Mouse (Mus musculus): ENCODE measurements at regions not wholly inside any gene's neighbourhood (a gene's known extent, or its start where the extent isn't known, plus 50 kb on each side); places are given as distances from the start of the nearest gene placed in this dataset.

DNA sequence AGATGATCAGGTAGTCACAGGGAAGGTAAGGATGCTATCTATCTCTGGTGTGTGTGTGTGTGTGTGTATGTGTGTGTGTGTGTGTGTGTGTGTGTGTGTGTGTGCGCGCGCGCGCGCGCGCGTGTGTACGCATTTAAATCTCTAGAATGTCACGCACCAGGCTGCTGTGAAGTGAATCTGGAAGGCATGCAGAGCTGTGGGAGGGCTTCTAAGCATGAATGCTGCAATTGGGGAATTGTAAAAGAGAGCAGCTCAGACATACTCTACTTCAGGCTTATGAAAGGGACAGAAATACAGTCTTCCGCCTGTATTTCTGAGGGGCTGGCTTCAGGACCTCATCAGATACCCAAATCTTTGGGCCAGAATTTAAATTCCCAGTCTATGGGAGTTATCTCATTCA lies 114.2 kb upstream of the Foxa2 start:
- Histone ChIP-seq H3K4me3 (ENCODE audit: low read depth, low read length) (no peak overlapping the region), H3K27ac (ENCODE audit: low read depth, low read length) (no peak overlapping the region), H3K9me3 (ENCODE audit: control insufficient read depth, low read length) (no peaks in the 10 kb centered on the region), H3K4me2 (no peak overlapping the region), H3K4me1 (replicated peaks; ENCODE audit: control insufficient read depth, insufficient read depth, low read length) (no peaks in the 10 kb centered on the region), H3K9ac (ENCODE audit: low read depth, low read length) (no peak overlapping the region), H3K36me3 (ENCODE audit: control insufficient read depth, insufficient read depth, low read length) (no peaks in the 10 kb centered on the region), H3K27me3 (replicated peaks; ENCODE audit: control insufficient read depth, insufficient read depth, low read length) (no peaks in the 10 kb centered on the region)
- no peak for ATAC-seq (replicated peaks; ENCODE audit: low FRiP score)
- DNase-seq (ENCODE audit: low spot score) = no peak
- WGBS = 95% methylated on average over 11 of the region's 12 CpGs

DNA sequence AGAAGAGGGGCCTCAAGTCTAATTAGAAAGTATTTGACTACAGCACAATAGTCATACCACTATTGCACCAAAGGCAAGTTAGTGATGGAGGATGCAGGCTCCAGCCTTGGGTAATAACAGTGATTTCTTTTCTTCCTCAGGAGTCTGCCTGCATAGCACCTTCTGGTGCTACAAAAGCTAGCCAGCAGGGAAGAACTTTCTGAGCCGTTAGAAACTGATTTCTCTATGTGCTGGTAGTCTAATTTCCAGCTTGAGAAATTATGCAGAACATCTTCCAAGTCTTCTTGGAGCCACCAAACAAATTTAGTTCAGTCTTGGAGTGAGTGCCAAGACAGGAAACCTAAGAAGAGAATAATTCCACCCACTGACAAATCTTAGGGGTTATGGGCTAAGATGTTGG lies 115.2 kb upstream of the Foxa2 start:
- DNase-seq (ENCODE audit: low spot score) (no peak), ATAC-seq (replicated peaks; ENCODE audit: low FRiP score) (no peak)
- WGBS = 74% methylated on average over 1 of the region's 1 CpGs

GRCm38 (mm10) chr2:148162562-148162961 lies 115.8 kb upstream of the Foxa2 start:
- 90% methylated on average over 1 of the region's 1 CpGs for WGBS
- no peak overlapping the region for H3K9ac ChIP-seq (ENCODE audit: low read depth, low read length)
- H3K9me3 ChIP-seq (ENCODE audit: control insufficient read depth, low read length) = no peaks in the 10 kb centered on the region
- no peak overlapping the region for H3K4me2 ChIP-seq
- no peak overlapping the region for H3K27ac ChIP-seq (ENCODE audit: low read depth, low read length)
- H3K4me3 ChIP-seq (ENCODE audit: low read depth, low read length) = no peak overlapping the region
- DNase-seq (ENCODE audit: low spot score) (no peak), ATAC-seq (replicated peaks; ENCODE audit: low FRiP score) (no peak)
- no peaks in the 10 kb centered on the region for H3K27me3 ChIP-seq (replicated peaks; ENCODE audit: control insufficient read depth, insufficient read depth, low read length)
- H3K4me1 ChIP-seq (replicated peaks; ENCODE audit: control insufficient read depth, insufficient read depth, low read length) = no peaks in the 10 kb centered on the region
- H3K36me3 ChIP-seq (ENCODE audit: control insufficient read depth, insufficient read depth, low read length) = no peaks in the 10 kb centered on the region

More for the DNA sequence above, 115.2 kb upstream of the Foxa2 start:
- no peak overlapping the region for H3K4me2 ChIP-seq
- no peaks in the 10 kb centered on the region for H3K36me3 ChIP-seq (ENCODE audit: control insufficient read depth, insufficient read depth, low read length)
- H3K4me3 ChIP-seq (ENCODE audit: low read depth, low read length) = no peak overlapping the region
- no peaks in the 10 kb centered on the region for H3K9me3 ChIP-seq (ENCODE audit: control insufficient read depth, low read length)
- no peaks in the 10 kb centered on the region for H3K4me1 ChIP-seq (replicated peaks; ENCODE audit: control insufficient read depth, insufficient read depth, low read length)
- H3K27ac ChIP-seq (ENCODE audit: low read depth, low read length) = no peak overlapping the region
- H3K9ac ChIP-seq (ENCODE audit: low read depth, low read length) = no peak overlapping the region
- no peaks in the 10 kb centered on the region for H3K27me3 ChIP-seq (replicated peaks; ENCODE audit: control insufficient read depth, insufficient read depth, low read length)

GRCm38 (mm10) chr2:148171113-148171512 lies 124.3 kb upstream of the Foxa2 start:
- DNase-seq (ENCODE audit: low spot score) = no peak
- no peak for ATAC-seq (replicated peaks; ENCODE audit: low FRiP score)
- H3K4me2 ChIP-seq = no peak overlapping the region
- H3K27ac ChIP-seq (ENCODE audit: low read depth, low read length) = no peak overlapping the region
- WGBS = 67% methylated on average over 4 of the region's 4 CpGs
- no peaks in the 10 kb centered on the region for H3K27me3 ChIP-seq (replicated peaks; ENCODE audit: control insufficient read depth, insufficient read depth, low read length)
- H3K36me3 ChIP-seq (ENCODE audit: control insufficient read depth, insufficient read depth, low read length) = no peaks in the 10 kb centered on the region
- H3K9me3 ChIP-seq (ENCODE audit: control insufficient read depth, low read length) = no peaks in the 10 kb centered on the region
- H3K4me3 ChIP-seq (ENCODE audit: low read depth, low read length) = no peak overlapping the region
- H3K4me1 ChIP-seq (replicated peaks; ENCODE audit: control insufficient read depth, insufficient read depth, low read length) = no peaks in the 10 kb centered on the region
- no peak overlapping the region for H3K9ac ChIP-seq (ENCODE audit: low read depth, low read length)

DNA sequence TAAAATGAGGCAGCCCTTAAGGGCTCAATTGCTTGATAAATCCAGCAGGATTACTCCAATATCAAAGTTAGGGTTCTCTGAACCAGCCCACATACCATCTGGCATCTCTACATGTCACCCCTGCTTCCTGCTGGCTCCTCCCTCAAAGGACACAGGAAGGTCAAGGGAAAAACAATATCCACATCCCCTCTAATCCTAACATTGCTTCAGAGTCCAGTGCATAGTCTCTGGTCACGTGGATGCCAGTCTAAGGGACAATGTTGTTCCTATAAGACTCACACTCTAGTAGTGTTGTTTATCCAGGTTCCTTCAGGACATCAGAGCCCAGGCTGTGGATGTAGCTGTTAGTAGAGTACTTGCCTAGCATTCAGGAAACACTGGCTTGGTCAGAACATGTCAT lies 124.9 kb upstream of the Foxa2 start:
- Histone ChIP-seq H3K36me3 (ENCODE audit: control insufficient read depth, insufficient read depth, low read length) (no peaks in the 10 kb centered on the region), H3K4me3 (ENCODE audit: low read depth, low read length) (no peak overlapping the region), H3K4me1 (replicated peaks; ENCODE audit: control insufficient read depth, insufficient read depth, low read length) (no peaks in the 10 kb centered on the region), H3K9me3 (ENCODE audit: control insufficient read depth, low read length) (no peaks in the 10 kb centered on the region), H3K9ac (ENCODE audit: low read depth, low read length) (no peak overlapping the region), H3K27me3 (replicated peaks; ENCODE audit: control insufficient read depth, insufficient read depth, low read length) (no peaks in the 10 kb centered on the region), H3K27ac (ENCODE audit: low read depth, low read length) (no peak overlapping the region), H3K4me2 (no peak overlapping the region)
- WGBS = 32% methylated on average over 1 of the region's 1 CpGs
- ATAC-seq (replicated peaks; ENCODE audit: low FRiP score) = no peak
- DNase-seq (ENCODE audit: low spot score) = no peak

- Histone ChIP-seq H3K4me3 (ENCODE audit: low read depth, low read length) (no peak overlapping the region), H3K4me1 (replicated peaks; ENCODE audit: control insufficient read depth, insufficient read depth, low read length) (no peaks in the 10 kb centered on the region), H3K9ac (ENCODE audit: low read depth, low read length) (no peak overlapping the region), H3K27me3 (replicated peaks; ENCODE audit: control insufficient read depth, insufficient read depth, low read length) (no peaks in the 10 kb centered on the region), H3K9me3 (ENCODE audit: control insufficient read depth, low read length) (no peaks in the 10 kb centered on the region), H3K27ac (ENCODE audit: low read depth, low read length) (no peak overlapping the region), H3K36me3 (ENCODE audit: control insufficient read depth, insufficient read depth, low read length) (no peaks in the 10 kb centered on the region), H3K4me2 (no peak overlapping the region)
- ATAC-seq (replicated peaks; ENCODE audit: low FRiP score) = no peak
- DNase-seq (ENCODE audit: low spot score) = no peak
- WGBS = 80% methylated on average over 8 of the region's 8 CpGs
These were observed 128.6 kb upstream of the Foxa2 start for GRCm38 (mm10) chr2:148175251-148175927.

DNA sequence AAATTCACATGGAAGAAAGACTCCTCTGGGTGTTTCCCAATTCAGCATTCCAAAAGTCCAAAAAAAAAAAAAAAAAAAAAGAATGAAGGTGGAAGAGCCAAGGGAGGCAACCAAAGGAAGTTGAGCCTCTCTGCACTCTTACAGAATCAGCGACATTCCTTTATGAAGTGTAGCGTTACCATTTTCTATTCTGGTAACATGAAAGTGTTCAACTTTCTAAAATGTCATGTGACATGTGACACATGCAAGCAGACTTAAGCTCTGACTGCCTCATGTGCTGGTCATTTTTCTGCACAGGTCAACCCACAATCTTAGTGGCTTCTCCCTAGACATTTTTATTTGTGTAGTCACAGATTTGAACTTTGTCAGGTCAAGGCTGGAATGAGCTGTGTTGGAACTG lies 133.5 kb upstream of the Foxa2 start:
- no peak overlapping the region for H3K4me3 ChIP-seq (ENCODE audit: low read depth, low read length)
- ATAC-seq (replicated peaks; ENCODE audit: low FRiP score) (no peak), DNase-seq (ENCODE audit: low spot score) (no peak)
- H3K9ac ChIP-seq (ENCODE audit: low read depth, low read length) = no peak overlapping the region
- H3K36me3 ChIP-seq (ENCODE audit: control insufficient read depth, insufficient read depth, low read length) = no peaks in the 10 kb centered on the region
- H3K27me3 ChIP-seq (replicated peaks; ENCODE audit: control insufficient read depth, insufficient read depth, low read length) = no peaks in the 10 kb centered on the region
- no peak overlapping the region for H3K4me2 ChIP-seq
- no peaks in the 10 kb centered on the region for H3K4me1 ChIP-seq (replicated peaks; ENCODE audit: control insufficient read depth, insufficient read depth, low read length)
- no peak overlapping the region for H3K27ac ChIP-seq (ENCODE audit: low read depth, low read length)
- no peaks in the 10 kb centered on the region for H3K9me3 ChIP-seq (ENCODE audit: control insufficient read depth, low read length)
- 87% methylated on average over 2 of the region's 2 CpGs for WGBS

DNA sequence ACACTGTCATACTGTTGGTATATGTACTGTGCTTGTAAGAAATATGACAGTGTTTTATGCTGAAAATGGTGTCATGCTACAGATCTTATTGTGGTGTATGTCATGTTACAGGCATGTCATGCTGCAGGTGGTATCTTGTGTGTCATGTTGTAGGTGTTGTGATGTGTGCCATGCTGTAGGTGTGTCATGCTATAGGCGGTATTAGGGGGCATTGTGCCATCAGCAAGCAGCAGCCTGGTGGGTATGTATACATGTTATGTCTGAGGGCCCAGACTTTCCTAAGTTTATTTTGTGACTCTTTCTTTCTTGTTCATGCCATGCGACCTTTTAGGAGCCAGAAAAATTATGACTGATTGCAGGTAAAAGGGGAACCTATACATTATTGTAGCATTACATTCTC lies 134.7 kb upstream of the Foxa2 start:
- H3K4me2 ChIP-seq = no peak overlapping the region
- no peak overlapping the region for H3K4me3 ChIP-seq (ENCODE audit: low read depth, low read length)
- H3K27ac ChIP-seq (ENCODE audit: low read depth, low read length) = no peak overlapping the region
- no peak for ATAC-seq (replicated peaks; ENCODE audit: low FRiP score)
- no peaks in the 10 kb centered on the region for H3K4me1 ChIP-seq (replicated peaks; ENCODE audit: control insufficient read depth, insufficient read depth, low read length)
- H3K9me3 ChIP-seq (ENCODE audit: control insufficient read depth, low read length) = no peaks in the 10 kb centered on the region
- H3K27me3 ChIP-seq (replicated peaks; ENCODE audit: control insufficient read depth, insufficient read depth, low read length) = no peaks in the 10 kb centered on the region
- no peak overlapping the region for H3K9ac ChIP-seq (ENCODE audit: low read depth, low read length)
- no peak for DNase-seq (ENCODE audit: low spot score)
- no peaks in the 10 kb centered on the region for H3K36me3 ChIP-seq (ENCODE audit: control insufficient read depth, insufficient read depth, low read length)
- WGBS = 81% methylated on average over 2 of the region's 2 CpGs

DNA sequence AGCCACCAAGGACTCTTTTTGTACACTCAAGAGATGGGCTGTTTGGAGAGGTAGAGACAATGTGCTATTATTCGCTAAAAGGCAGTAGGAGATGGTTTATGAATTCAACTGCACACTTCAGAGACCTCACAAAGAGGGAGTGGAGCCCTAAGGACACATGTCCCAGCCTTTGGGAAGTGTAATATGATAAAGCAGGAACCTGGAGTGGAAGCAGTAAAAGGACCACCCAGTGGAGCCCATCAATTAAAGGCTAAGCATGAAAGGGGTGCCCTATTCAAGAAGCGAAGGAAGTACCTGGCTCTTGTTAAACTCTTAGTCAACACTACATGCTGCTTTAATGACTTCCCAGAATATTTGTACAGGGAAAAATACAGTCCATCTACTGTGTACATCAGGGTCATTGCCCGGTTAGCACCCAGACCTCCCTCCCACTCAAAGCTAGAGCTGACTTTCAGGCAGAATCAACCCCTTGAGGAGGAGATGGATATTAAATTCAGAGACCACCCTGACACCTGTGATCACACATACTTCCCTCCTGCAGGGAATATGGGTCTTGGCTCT lies 135.8 kb upstream of the Foxa2 start:
- DNase-seq (ENCODE audit: low spot score) (no peak), ATAC-seq (replicated peaks; ENCODE audit: low FRiP score) (no peak)
- Histone ChIP-seq H3K27ac (ENCODE audit: low read depth, low read length) (no peak overlapping the region), H3K27me3 (replicated peaks; ENCODE audit: control insufficient read depth, insufficient read depth, low read length) (no peaks in the 10 kb centered on the region), H3K4me1 (replicated peaks; ENCODE audit: control insufficient read depth, insufficient read depth, low read length) (no peaks in the 10 kb centered on the region), H3K9me3 (ENCODE audit: control insufficient read depth, low read length) (no peaks in the 10 kb centered on the region), H3K4me2 (no peak overlapping the region), H3K36me3 (ENCODE audit: control insufficient read depth, insufficient read depth, low read length) (no peaks in the 10 kb centered on the region), H3K4me3 (ENCODE audit: low read depth, low read length) (no peak overlapping the region), H3K9ac (ENCODE audit: low read depth, low read length) (no peak overlapping the region)
- WGBS = 71% methylated on average over 3 of the region's 3 CpGs

Measured in liver, embryonic 11.5 days (tissue).